Mouse (Mus musculus): ENCODE data around the gene Orc3. TPM values are rescaled to one million over a fixed set of nuclear protein-coding genes. Genes with fewer than 3 reads are reported as not detected.

Gene Orc3
- polyA plus RNA-seq, 1 experiment from 2014 or later = 118 TPM

Other genes starting within 250 kb of the Orc3 start
- 86.8 and 102 TPM in 2 replicates for gene Akirin2, start 64.0 kb downstream of the Orc3 start, polyA plus RNA-seq (2014; fragmentation: Nextera tagmentation; extraction: Ambion mirVana)
- 48.2 and 59.5 TPM in 2 replicates for gene Rars2, start within 50 bp of the Orc3 start, polyA plus RNA-seq (2014; fragmentation: Nextera tagmentation; extraction: Ambion mirVana)
- 40.2 and 41.8 TPM in 2 replicates for gene Slc35a1, start 72.5 kb upstream of the Orc3 start, polyA plus RNA-seq (2014; fragmentation: Nextera tagmentation; extraction: Ambion mirVana)
- 1.4 and 1.7 TPM in 2 replicates for gene Cfap206, start 115.3 kb upstream of the Orc3 start, polyA plus RNA-seq (2014; fragmentation: Nextera tagmentation; extraction: Ambion mirVana)
- gene Gm136, start 141.3 kb upstream of the Orc3 start, polyA plus RNA-seq (2014; fragmentation: Nextera tagmentation; extraction: Ambion mirVana) = not detected in 2 replicates
- 50.9 and 56.0 TPM in 2 replicates for gene Smim8, start 163.5 kb upstream of the Orc3 start, polyA plus RNA-seq (2014; fragmentation: Nextera tagmentation; extraction: Ambion mirVana)